Mouse (Mus musculus) G1E (cell line): Measurements from ENCODE around the gene Dock10.

Experiments
- CTCF ChIP-seq: IDR thresholded peaks from 2 replicates; pipeline ENCODE4 v1.5.1; 2012; ENCODE audit warnings: low read depth, low read length, inconsistent platforms, mixed read lengths
- GATA1 ChIP-seq: IDR thresholded peaks from 2 replicates; pipeline ENCODE4 v1.6.1; 2012; ENCODE audit warnings: borderline replicate concordance, low read length, inconsistent platforms, mixed read lengths
- GATA2 ChIP-seq: IDR thresholded peaks from 2 replicates; pipeline ENCODE4 v1.6.1; 2012; ENCODE audit warnings: low read depth, low read length, inconsistent platforms, borderline replicate concordance
- POLR2AphosphoS5 ChIP-seq: IDR thresholded peaks from 2 replicates; pipeline ENCODE4 v1.6.1; 2012; ENCODE audit warnings: low read depth, low read length, inconsistent platforms; ENCODE audit not compliant: insufficient replicate concordance
- TAL1 ChIP-seq: conservative IDR thresholded peaks from 2 replicates; pipeline ENCODE4 v1.6.1; 2012; ENCODE audit warnings: low read depth, low read length, inconsistent platforms, mixed read lengths

DNA sequence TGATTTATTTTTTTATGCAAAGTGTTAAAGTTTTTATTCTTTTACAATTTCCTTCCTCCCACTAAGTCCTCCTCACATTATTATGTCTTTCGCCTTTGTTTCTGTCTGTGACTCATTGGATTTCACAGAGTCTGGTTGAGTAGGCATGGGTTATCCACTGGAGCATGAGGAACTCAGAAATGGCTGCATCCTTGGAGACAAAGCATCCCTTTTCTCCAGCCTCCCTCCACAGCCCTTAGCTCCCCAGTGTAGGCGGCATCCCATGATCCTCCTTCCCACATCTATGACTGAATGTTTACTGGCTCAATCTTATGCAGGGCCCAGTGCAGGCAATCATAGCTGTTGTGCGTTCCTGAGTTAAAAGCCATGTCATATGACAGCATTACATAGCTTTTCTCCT is 216.8 kb downstream of the Dock10 start:
- TF ChIP-seq POLR2AphosphoS5 (no peak), CTCF (no peak), GATA2 (no peak), GATA1 (no peak), TAL1 (no peak)
